Mouse (Mus musculus): ENCODE measurements around the gene Slc7a4.

The Slc7a4 gene

GRCm38 (mm10) chr16:17561751-17562208 is 21.2 kb downstream of the Slc7a4 start, which contains the start of gene P2rx6:
Gene P2rx6 (plus strand): TSS chr16:17561885.
- DNase-seq (ENCODE audit: low read depth), result no peak

GRCm38 (mm10) chr16:17561128-17561750 is 21.8 kb downstream of the Slc7a4 start, which contains the start of gene Lrrc74b:
Gene Lrrc74b (minus strand): TSS chr16:17561247.
- no peak for DNase-seq (ENCODE audit: low read depth)

- no peak for DNase-seq (ENCODE audit: low read depth)
These were observed 23.5 kb downstream of the Slc7a4 start for GRCm38 (mm10) chr16:17559396-17560027.

GRCm38 (mm10) chr16:17558811-17559210 is 24.2 kb downstream of the Slc7a4 start:
- no peak for DNase-seq (ENCODE audit: low read depth)

- peak; percentile 82 for DNase-seq (ENCODE audit: low read depth)
These were observed 25.0 kb downstream of the Slc7a4 start for GRCm38 (mm10) chr16:17557947-17558480.

- DNase-seq (ENCODE audit: low read depth), result no peak
These were observed 26.1 kb downstream of the Slc7a4 start for GRCm38 (mm10) chr16:17556907-17557306.

GRCm38 (mm10) chr16:17556180-17556579 is 26.8 kb downstream of the Slc7a4 start:
- no peak for DNase-seq (ENCODE audit: low read depth)

GRCm38 (mm10) chr16:17554702-17555101 is 28.3 kb downstream of the Slc7a4 start:
- peak; percentile 34 for DNase-seq (ENCODE audit: low read depth)

GRCm38 (mm10) chr16:17553910-17554685 is 28.9 kb downstream of the Slc7a4 start:
- DNase-seq (ENCODE audit: low read depth), result peak; percentile 92

- DNase-seq (ENCODE audit: low read depth), result no peak
These were observed 30.2 kb downstream of the Slc7a4 start for GRCm38 (mm10) chr16:17552837-17553236.

- no peak for DNase-seq (ENCODE audit: low read depth)
These were observed 40.4 kb downstream of the Slc7a4 start for GRCm38 (mm10) chr16:17542632-17543031.

GRCm38 (mm10) chr16:17536584-17536983 is 46.4 kb downstream of the Slc7a4 start:
- no peak for DNase-seq (ENCODE audit: low read depth)

GRCm38 (mm10) chr16:17532676-17533329 is 50.2 kb downstream of the Slc7a4 start:
- DNase-seq (ENCODE audit: low read depth), result no peak

GRCm38 (mm10) chr16:17532271-17532670 is 50.7 kb downstream of the Slc7a4 start:
- DNase-seq (ENCODE audit: low read depth), result peak; percentile 35

- DNase-seq (ENCODE audit: low read depth), result peak; percentile 99
These were observed 52.2 kb downstream of the Slc7a4 start, which contains the start of gene Thap7 for GRCm38 (mm10) chr16:17530640-17531288. Gene Thap7 (minus strand): TSS chr16:17531136.

GRCm38 (mm10) chr16:17529981-17530586 is 52.9 kb downstream of the Slc7a4 start:
- DNase-seq (ENCODE audit: low read depth), result peak; percentile 36

GRCm38 (mm10) chr16:17528276-17528675 is 54.7 kb downstream of the Slc7a4 start:
- DNase-seq (ENCODE audit: low read depth), result no peak

GRCm38 (mm10) chr16:17527606-17528005 is 55.4 kb downstream of the Slc7a4 start:
- DNase-seq (ENCODE audit: low read depth), result no peak

- DNase-seq (ENCODE audit: low read depth), result no peak
These were observed 56.8 kb downstream of the Slc7a4 start for GRCm38 (mm10) chr16:17526223-17526622.

- DNase-seq (ENCODE audit: low read depth), result no peak
These were observed 57.5 kb downstream of the Slc7a4 start for GRCm38 (mm10) chr16:17525524-17525923.

- no peak for DNase-seq (ENCODE audit: low read depth)
These were observed 58.9 kb downstream of the Slc7a4 start for GRCm38 (mm10) chr16:17524156-17524555.
